Mouse (Mus musculus): ENCODE results near the gene Hist1h2be.
A peak's percentile ranks its signal among the peaks of the same experiment; 100 is the strongest.
"Not testable (repeated sequence)": the region's sequence is repeated elsewhere in the genome, so short reads cannot be mapped to it uniquely, and the experiment has no call there.

Gene Hist1h2be

GRCm38 (mm10) chr13:23572218-23573033, 48.5 kb downstream of the Hist1h2be start:
- DNase-seq: no peak

GRCm38 (mm10) chr13:23571504-23572217, 49.3 kb downstream of the Hist1h2be start:
- DNase-seq: not testable (repeated sequence)

GRCm38 (mm10) chr13:23571022-23571503, 49.9 kb downstream of the Hist1h2be start, which contains the start of the genes Hist1h2ae and Hist1h2bg:
Gene Hist1h2ae, minus strand, starts transcription at chr13:23571220.
Gene Hist1h2bg, plus strand, starts transcription at chr13:23571396.
- peak; percentile 75 to 81 for DNase-seq

- not testable (repeated sequence) for DNase-seq
Observed at GRCm38 (mm10) chr13:23570261-23571021, 50.5 kb downstream of the Hist1h2be start.

- DNase-seq: no peak
Observed at GRCm38 (mm10) chr13:23564482-23564881, 56.4 kb downstream of the Hist1h2be start.

- no peak for DNase-seq
Observed at GRCm38 (mm10) chr13:23562699-23563462, 58.0 kb downstream of the Hist1h2be start.

- peak; percentile 86 to 90 for DNase-seq
Observed at GRCm38 (mm10) chr13:23561883-23562659, 58.9 kb downstream of the Hist1h2be start, which contains the start of gene Hist1h3e. Gene Hist1h3e, minus strand, starts transcription at chr13:23562369.

GRCm38 (mm10) chr13:23561531-23561882, 59.4 kb downstream of the Hist1h2be start:
- not testable (repeated sequence) for DNase-seq

- not testable (repeated sequence) for DNase-seq
Observed at GRCm38 (mm10) chr13:23560699-23561098, 60.2 kb downstream of the Hist1h2be start.

- no peak for DNase-seq
Observed at GRCm38 (mm10) chr13:23556906-23557305, 64.0 kb downstream of the Hist1h2be start.

GRCm38 (mm10) chr13:23555839-23556416, 65.0 kb downstream of the Hist1h2be start:
- DNase-seq: peak; percentile 54 to 59

GRCm38 (mm10) chr13:23554925-23555838, 65.7 kb downstream of the Hist1h2be start:
- peak; percentile 87 to 93 for DNase-seq

- DNase-seq: no peak
Observed at GRCm38 (mm10) chr13:23554393-23554792, 66.5 kb downstream of the Hist1h2be start.

- DNase-seq: no peak
Observed at GRCm38 (mm10) chr13:23552962-23553361, 68.0 kb downstream of the Hist1h2be start, which contains the start of gene Hist1h1d. Gene Hist1h1d, plus strand, starts transcription at chr13:23553262.

GRCm38 (mm10) chr13:23551931-23552914, 68.7 kb downstream of the Hist1h2be start:
- DNase-seq: no peak

- peak; percentile 84 to 88 for DNase-seq
Observed at GRCm38 (mm10) chr13:23551146-23551834, 69.6 kb downstream of the Hist1h2be start, which contains the start of gene Hist1h4f. Gene Hist1h4f, minus strand, starts transcription at chr13:23551648.

- DNase-seq: no peak
Observed at GRCm38 (mm10) chr13:23550761-23551145, 70.2 kb downstream of the Hist1h2be start.

Data from thymus, postnatal 36 days (tissue).